Mouse (Mus musculus) 416B (cell line): ENCODE data around the gene Mdh2.

Source experiments
- DNase-seq: peaks from one replicate; pipeline ENCODE4 v3.0.0; 2011; ENCODE audit warnings: low read depth

The Mdh2 gene

DNA sequence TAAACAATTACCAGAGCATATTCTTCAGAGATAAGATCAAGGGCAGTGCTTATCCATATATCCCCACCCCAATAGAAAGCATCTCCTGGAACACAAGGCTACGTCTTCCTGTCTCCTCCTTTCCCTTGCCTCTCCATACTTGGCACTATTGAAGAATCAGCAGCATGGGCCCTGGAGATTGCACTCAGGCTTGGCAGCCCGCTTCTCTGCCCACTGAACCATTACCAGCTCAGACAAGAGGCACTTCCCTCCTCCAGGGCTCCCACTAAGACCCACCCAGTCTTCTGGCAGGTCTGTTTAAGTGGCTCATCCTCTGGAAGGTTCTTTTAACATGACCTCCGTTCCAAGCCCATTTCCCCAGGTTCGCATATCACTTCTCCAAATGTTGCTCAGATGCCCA lies 1.7 kb upstream of the Mdh2 start:
- DNase-seq = no peak

DNA sequence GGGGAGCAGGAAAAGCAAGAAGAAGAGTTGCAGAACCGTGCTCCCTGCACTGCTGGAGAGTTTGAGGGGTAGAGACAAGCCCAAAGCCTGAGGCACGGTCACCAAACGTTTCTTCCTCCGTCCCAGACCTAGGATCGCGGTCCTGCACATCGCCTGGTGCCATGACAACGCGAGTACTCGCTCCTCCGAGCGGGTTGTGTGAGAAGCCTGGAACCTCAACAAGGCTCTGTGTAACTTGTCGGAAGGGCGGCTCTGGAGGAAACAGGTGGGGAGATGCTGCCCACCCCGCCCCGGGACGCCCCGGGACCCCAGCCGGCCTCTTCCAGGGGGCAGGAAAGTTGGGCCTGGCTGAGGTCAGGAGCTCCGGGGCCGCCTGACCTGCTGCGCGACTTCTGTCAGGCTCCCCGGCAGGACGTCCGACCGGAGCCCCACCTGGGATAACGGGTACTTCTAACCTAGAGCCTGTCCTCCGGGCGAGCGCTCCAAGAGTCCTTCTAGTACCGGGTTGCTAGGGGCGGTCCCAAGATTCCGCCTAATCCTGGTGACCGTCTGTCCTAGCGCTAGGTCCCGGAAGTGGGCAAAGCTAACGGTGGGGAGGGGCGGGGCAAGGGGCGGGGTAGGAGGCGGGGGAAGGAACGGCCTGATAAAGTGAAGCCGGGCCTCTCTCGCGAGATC lies 347 bp upstream of the Mdh2 start, which contains the start of gene Styxl1:
Styxl1 (minus strand) TSS at position 590 of the 675 bp plus-strand sequence.
- peak; percentile 60 for DNase-seq

- peak; percentile 70 for DNase-seq
Measured at GRCm38 (mm10) chr5:135780331-135780730, 2.1 kb downstream of the Mdh2 start.

- no peak for DNase-seq
Measured at GRCm38 (mm10) chr5:135782901-135783300, 4.6 kb downstream of the Mdh2 start.

DNA sequence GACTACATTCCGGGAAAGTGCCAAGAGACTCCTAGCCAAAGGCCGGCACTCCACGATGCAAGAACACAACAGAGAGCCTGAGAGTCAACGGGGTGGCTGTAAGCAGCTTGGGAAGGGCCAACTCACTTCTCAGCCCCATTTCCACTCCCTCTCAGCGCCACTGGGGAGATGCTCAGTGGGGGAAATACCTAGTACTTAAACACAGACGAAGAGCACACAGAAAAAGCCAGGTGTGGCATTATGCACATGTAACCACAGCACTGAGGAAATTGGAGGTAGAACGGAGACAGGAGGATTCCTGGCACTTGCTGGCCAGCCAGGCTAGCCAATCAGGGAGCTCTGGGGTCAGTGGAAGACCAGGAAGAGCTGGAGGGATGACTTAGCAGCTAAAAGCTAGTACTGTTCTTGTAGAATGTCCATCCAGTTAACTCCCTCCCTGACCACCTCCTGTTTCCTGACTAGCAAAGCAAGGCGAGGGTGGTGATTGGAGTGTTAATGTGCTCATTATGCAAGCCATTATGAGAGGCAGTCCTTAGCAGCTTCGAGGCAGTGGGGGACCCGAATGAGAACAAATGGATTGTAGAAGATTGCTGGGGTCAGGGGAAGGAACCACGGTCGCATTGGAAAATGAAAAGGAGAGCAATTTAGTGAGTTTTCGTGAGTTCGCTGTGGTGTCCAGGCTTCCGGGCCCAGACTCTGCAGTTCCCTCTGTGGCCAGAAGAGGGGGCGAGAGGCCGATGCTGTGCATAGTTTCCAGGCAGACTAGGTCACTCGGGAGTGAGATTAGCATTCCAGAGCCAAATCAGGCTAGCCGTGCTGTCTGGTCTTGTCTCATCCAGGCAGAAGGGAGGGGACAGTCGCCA lies 15.9 kb downstream of the Mdh2 start:
- peak; percentile 95 for DNase-seq

DNA sequence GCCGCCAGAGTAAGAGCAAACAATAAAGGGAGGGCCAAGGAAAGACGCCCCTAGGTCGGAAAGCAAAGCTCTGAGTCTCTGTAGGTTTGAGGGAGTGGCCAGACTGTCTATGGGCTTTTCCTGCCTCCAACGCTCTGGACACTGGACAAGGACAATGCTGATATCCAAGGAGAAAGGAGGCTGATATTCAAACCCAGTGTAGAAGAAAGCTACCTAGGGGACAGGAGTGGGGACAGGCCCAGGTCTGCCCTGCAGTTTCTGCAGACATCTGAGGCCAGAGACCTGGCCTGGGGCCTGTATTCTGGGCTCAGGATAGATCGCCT lies 16.5 kb downstream of the Mdh2 start:
- no peak for DNase-seq

- DNase-seq = peak; percentile 17
Measured at GRCm38 (mm10) chr5:135799746-135800145, 21.5 kb downstream of the Mdh2 start.

GRCm38 (mm10) chr5:135800927-135801326 lies 22.6 kb downstream of the Mdh2 start:
- no peak for DNase-seq

DNA sequence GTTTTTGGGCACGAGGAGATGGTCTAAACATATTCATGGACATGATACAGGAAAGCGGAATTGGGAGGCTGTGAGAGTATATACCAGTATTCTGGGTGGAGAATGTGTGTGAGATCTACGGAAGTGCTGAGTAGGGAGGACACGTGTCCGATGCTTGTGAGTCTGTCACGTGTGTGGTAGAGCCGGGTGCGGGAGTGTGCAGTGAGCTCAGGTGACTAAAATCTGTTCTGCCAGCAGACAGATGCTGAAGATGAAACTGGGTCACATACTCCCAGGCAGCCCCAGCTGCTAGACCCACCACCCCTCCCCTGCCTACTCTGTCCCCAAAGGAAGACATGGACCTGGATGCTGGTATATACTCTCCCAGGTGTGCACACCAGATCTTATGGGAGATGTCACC lies 24.4 kb downstream of the Mdh2 start:
- no peak for DNase-seq

DNA sequence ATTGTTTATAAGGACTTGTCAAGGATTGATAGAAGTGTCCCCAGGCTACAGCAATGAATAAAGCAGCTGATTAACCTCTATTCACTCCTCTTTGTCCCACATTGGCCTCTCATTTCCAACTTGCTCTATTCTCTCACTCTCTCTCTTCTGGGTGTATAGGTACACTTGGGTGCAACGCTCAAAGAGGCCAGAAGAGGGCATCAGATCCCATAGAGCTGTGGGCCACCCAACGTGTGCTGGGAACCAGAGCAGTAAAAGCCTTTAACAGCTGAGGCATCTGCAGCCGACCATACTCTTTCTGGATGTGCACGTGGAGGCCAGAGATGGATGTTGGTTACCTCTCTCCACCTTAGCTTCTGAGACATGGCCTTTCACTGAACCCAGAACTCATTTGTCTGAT lies 24.9 kb downstream of the Mdh2 start:
- peak; percentile 39 for DNase-seq

DNA sequence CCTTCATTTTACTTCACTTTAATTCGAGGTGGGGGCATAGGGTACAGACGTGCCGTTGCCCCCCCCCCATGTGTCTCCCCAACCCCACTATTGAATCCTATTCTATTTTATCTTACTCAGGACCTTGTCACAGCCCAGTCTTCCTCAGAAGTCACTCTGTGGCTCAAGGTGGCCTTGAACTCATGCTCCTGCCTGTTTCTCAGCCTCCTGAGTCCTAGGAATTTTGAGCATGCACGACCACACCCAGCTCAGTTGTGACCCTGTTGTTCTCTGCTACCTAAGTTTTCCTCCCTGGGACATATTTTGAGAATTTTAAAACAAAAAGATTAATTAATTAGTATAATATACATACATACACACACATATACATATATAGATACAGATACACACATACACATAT lies 25.4 kb downstream of the Mdh2 start:
- no peak for DNase-seq

DNA sequence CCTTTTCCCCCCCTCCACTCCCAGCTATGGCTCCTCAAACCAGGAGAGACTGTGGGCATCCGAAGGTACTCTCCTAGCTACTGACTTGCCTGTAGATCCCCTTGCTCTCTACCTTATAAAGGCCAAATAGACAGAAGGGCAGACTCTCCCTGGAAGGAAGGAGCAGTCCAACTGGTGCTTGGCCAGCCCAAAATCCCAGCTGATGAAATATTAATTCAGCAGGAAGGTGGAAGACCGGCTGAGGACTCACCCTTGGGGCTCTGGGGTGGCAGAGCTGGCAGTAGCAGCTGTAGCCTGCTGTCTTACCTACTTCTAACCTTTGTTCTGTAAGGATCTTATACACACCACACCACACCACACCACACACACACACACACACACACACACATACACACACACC lies 26.5 kb downstream of the Mdh2 start:
- no peak for DNase-seq

DNA sequence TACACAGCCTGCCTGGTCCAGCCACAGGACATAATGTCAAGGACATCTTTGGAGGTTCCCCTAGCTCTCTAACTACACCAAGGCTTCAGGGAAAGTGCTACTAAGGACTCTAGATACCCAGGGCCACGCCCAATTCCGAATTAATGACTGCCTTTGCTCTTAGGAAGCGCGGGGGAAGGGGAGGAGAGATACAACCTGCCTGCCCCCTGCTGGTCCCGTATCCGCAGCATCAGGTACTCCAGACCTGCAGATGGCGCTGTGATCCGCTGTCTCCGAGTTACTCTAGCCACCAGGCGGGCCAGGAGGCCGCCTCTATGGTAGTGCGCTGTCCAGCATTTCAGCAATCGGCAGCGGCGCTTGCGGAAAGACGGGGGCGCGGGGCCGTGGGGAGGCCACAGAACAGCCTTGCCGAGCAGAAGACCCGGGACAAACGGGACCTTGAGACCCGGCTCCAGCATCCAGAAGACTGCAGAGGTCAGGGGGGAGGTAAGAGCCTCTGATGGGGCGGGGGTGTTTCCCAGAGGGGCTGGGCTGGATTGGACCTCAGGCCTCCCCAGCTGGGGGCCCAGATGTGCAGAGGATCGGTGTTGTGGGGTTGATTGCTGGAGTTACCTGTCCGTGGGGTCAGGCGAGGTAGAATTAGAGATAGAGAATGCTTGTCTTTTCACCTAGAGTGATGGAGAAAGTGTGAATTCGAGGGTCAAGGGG lies 28.4 kb downstream of the Mdh2 start, which contains the start of gene Srrm3:
Srrm3 (plus strand) TSS at position 336 of the 708 bp plus-strand sequence.
- peak; percentile 92 for DNase-seq

GRCm38 (mm10) chr5:135807263-135807637 lies 29.0 kb downstream of the Mdh2 start:
- DNase-seq = no peak

DNA sequence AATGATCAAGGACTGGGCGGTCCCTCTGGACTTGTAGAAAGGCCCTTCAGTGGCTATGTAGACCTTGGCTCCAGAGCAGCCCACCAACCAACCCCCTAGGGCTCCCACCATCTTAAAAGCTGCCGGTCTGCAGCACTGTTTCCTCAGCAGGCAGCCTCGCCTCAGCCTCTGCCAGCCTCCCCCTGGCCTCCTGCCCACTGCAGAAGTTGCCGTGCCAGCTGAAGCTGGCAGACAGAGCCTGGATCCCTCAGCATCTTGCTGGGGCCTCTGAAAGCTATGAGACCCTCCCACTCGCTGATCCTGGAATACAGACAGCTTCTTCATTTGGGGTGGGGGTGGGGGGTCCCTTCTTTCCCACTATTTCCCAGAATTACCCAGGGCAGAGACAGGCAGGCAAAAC lies 34.7 kb downstream of the Mdh2 start:
- no peak for DNase-seq

GRCm38 (mm10) chr5:135818491-135818890 lies 40.2 kb downstream of the Mdh2 start:
- no peak for DNase-seq

DNA sequence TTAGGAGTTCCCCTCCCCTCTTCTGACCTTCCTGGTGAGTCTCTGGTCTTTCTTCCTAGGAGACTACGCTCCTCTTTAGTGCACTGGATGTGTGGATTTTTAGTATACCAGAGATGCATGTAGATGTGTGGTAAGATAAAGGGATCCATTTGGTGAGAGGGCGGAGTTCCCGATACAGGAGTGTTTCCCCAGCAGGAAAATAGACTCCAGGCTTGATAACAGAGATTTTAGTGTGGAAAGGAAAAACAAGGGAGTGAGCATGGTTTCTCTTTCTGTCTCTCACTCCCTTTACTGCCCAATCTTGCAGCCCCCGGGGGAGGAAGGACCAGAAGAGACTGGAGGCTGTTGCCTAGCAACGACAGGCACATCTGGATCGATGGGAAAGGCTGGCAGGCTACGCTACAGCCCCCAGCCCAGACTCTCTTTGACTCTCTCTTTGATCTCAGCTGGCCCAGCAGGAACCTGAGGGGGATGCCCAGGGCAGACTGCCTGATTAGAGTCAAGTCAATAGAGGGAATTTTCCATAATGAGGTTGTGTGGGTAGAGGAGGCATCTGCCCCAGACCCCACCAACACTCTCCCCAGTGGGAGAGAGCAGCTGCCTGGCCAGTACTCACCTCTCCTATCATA lies 44.1 kb downstream of the Mdh2 start:
- no peak for DNase-seq

DNA sequence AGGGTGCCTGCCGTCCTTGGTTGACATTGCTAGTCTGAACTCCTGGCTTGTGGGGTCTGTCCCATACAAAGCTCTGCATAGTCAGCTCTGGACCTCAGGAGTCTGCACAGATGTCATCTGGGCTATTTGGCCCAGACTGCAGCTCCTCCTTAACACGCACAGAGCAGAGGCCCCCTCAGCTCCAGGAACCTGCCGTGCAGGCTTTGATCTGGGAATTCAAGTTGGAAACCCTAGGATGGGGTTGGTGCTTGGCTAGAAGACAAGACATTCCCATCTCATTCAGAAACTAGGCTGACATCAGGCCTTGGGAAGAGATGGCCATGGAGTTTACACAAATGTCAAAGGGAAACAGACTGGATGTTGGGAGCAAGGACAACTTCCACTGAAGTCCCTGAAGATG lies 46.2 kb downstream of the Mdh2 start:
- no peak for DNase-seq

DNA sequence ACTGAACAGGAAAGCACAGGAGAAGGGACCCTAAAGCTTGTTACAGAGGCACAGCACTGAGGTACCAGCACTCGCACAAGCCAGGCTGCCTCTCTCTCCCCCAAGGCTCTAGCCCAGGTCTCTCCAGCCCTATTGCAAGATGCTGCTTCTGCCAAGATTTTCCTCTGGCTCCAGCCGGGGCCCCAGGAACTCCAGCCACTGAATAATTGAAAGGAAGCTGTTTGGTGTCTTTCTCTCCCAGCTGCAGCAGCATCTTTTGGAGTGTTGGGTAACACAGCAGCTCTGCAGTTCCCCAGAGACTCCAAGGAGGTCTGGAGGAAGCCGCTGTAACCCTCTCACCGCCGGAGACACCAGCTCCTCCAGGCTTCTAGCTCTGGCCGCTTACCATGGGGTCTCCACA lies 47.9 kb downstream of the Mdh2 start:
- DNase-seq = no peak

GRCm38 (mm10) chr5:135829381-135829780 lies 51.1 kb downstream of the Mdh2 start:
- no peak for DNase-seq

DNA sequence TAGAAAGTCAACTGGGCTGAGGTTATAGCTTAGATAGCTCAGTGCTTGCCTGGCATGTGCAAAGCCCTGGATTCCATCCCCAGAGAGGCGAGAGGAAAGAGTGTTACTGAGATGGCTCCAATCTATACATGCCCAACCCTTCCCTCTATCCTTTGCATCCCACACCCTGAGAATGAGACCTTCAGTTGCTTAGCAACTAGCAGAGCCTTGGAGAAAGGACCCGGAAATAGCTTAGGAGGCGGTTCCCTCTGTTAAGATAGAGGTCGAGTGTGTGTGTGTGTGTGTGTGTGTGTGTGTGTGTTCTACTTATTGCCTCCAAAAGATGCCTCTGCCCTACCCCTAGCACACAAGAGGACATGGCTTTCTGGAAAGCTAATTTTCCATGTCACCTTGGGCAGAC lies 54.4 kb downstream of the Mdh2 start:
- no peak for DNase-seq

- no peak for DNase-seq
Measured at GRCm38 (mm10) chr5:135834769-135835491, 56.6 kb downstream of the Mdh2 start.
